Mouse (Mus musculus): ENCODE data around the gene Grtp1. TPM values are rescaled to one million over a fixed set of nuclear protein-coding genes. Genes with fewer than 3 reads are reported as not detected.

The Grtp1 gene
- polyA plus RNA-seq, 1 experiment, result 71.2 TPM

DNA sequence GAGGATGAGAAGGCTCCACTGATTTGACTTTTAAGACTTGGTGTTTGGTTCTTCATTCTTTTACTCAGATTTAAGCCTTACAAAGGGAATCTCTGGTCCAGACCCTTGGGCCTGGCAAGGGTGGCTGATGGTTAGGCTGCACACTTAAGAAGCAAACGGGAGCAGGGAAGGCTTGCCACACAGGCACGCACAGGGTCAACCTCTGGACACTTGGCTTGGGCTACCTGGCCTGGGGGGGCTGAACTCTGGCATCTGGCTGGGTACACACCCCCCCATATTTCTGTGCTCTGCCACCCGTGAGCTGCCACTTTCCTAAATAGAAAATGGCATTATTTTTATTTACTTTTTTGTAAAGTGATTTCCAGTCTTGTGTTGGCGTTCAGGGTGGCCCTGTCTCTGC, 25.6 kb downstream of the Grtp1 start:
- Histone ChIP-seq H3K4me1 (ENCODE audit: control insufficient read depth, insufficient read depth, low read length) (peaks cover 3% of the 10 kb centered on the region; the same call in 1 of the 2 replicates), H3K27me3 (replicated peaks; ENCODE audit: control insufficient read depth, insufficient read depth, low read length) (no peaks in the 10 kb centered on the region), H3K27ac (ENCODE audit: insufficient read depth, low read depth, low read length) (no peak overlapping the region), H3K4me3 (ENCODE audit: insufficient read depth, low read depth, low read length) (no peak overlapping the region), H3K36me3 (ENCODE audit: control insufficient read depth, insufficient read depth, low read length) (peaks cover 7% of the 10 kb centered on the region)
- DNase-seq, result peak; percentile 67
- TF ChIP-seq POLR2A (IDR thresholded peaks at IDR 0.05; ENCODE audit: low read depth, low read length) (no peak), CTCF (conservative IDR thresholded peaks at IDR 0.05; ENCODE audit: insufficient read depth, insufficient read length, low read depth, low read length) (no peak)
- 65% methylated on average over 4 of the region's 4 CpGs for WGBS

DNA sequence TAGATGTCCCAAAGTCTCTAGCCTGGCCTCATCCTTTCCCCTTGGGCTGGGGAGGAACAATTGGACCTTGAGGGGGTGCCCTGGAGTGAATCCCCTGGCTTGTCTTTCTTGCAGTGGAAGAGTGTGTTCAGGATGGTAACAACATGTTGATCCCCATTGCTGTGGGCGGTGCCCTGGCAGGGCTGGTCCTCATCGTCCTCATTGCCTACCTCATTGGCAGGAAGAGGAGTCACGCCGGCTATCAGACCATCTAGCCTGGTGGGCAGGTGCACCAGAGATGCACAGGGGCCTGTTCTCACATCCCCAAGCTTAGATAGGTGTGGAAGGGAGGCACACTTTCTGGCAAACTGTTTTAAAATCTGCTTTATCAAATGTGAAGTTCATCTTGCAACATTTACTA, 26.1 kb downstream of the Grtp1 start:
- TF ChIP-seq CTCF (conservative IDR thresholded peaks at IDR 0.05; ENCODE audit: insufficient read depth, insufficient read length, low read depth, low read length), result no peak
- TF ChIP-seq POLR2A (IDR thresholded peaks at IDR 0.05; ENCODE audit: low read depth, low read length), result no peak
- WGBS, result 57% methylated on average over 4 of the region's 4 CpGs
- Histone ChIP-seq H3K27me3 (replicated peaks; ENCODE audit: control insufficient read depth, insufficient read depth, low read length) (no peaks in the 10 kb centered on the region), H3K27ac (ENCODE audit: insufficient read depth, low read depth, low read length) (no peak overlapping the region), H3K4me3 (ENCODE audit: insufficient read depth, low read depth, low read length) (no peak overlapping the region), H3K4me1 (ENCODE audit: control insufficient read depth, insufficient read depth, low read length) (peaks cover 3% of the 10 kb centered on the region; the same call in 1 of the 2 replicates), H3K36me3 (ENCODE audit: control insufficient read depth, insufficient read depth, low read length) (peaks cover 7% of the 10 kb centered on the region)
- DNase-seq, result peak; percentile 39

DNA sequence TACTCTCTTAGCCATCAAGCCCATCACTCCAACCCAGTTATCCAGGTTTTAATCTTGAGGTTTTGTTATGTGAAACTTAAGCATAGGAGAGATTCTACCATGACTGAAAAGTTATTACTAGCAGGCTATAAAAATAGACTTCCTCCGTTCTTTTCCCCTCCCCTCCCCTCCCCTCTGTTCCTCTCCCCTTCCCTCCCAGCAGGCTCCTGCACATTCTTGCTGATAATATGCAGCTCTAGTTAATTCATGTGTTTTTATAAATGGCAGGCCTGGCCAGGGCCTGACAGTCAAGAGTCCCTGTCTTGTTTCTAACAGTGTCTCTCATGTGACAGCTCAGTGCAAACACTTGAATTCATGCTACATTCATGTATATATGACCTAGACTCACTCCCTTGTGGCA, 29.9 kb downstream of the Grtp1 start:
- DNase-seq, result no peak
- Histone ChIP-seq H3K27me3 (replicated peaks; ENCODE audit: control insufficient read depth, insufficient read depth, low read length) (no peaks in the 10 kb centered on the region), H3K4me3 (ENCODE audit: insufficient read depth, low read depth, low read length) (no peak overlapping the region), H3K36me3 (ENCODE audit: control insufficient read depth, insufficient read depth, low read length) (peaks cover 17% of the 10 kb centered on the region), H3K27ac (ENCODE audit: insufficient read depth, low read depth, low read length) (no peak overlapping the region), H3K4me1 (ENCODE audit: control insufficient read depth, insufficient read depth, low read length) (peaks cover 3% of the 10 kb centered on the region; the same call in 1 of the 2 replicates)
- TF ChIP-seq POLR2A (IDR thresholded peaks at IDR 0.05; ENCODE audit: low read depth, low read length) (no peak), CTCF (conservative IDR thresholded peaks at IDR 0.05; ENCODE audit: insufficient read depth, insufficient read length, low read depth, low read length) (no peak)
- WGBS, result 10% methylated on average over 1 of the region's 1 CpGs

GRCm38 (mm10) chr8:13164361-13164760, 36.1 kb downstream of the Grtp1 start:
- Histone ChIP-seq H3K4me3 (ENCODE audit: insufficient read depth, low read depth, low read length) (no peak overlapping the region), H3K27me3 (replicated peaks; ENCODE audit: control insufficient read depth, insufficient read depth, low read length) (no peaks in the 10 kb centered on the region), H3K36me3 (ENCODE audit: control insufficient read depth, insufficient read depth, low read length) (peaks cover 10% of the 10 kb centered on the region), H3K4me1 (ENCODE audit: control insufficient read depth, insufficient read depth, low read length) (peaks cover 25% of the 10 kb centered on the region), H3K27ac (ENCODE audit: insufficient read depth, low read depth, low read length) (no peak overlapping the region)
- TF ChIP-seq CTCF (conservative IDR thresholded peaks at IDR 0.05; ENCODE audit: insufficient read depth, insufficient read length, low read depth, low read length), result no peak
- TF ChIP-seq POLR2A (IDR thresholded peaks at IDR 0.05; ENCODE audit: low read depth, low read length), result no peak
- no peak for DNase-seq
- 58% methylated on average over 5 of the region's 5 CpGs for WGBS

DNA sequence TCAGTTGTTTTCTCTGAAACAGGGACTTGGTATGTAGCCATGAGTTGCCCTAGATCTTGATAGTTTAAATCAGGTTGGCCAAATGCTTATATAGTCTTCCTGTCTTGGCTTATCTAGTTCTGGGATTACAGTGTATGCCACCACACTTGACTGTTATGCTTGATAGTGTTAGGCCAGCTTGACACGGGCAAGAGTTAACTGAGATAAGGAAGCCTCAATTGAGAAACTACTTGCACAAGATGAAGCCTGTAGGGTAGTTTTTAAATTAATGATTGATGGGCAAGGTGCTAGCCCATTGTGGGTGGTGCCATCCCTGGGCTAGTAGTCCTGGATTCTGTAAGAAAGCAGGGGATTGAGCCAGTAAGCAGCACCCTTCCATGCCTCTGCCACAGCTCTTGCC, 36.9 kb downstream of the Grtp1 start:
- Histone ChIP-seq H3K36me3 (ENCODE audit: control insufficient read depth, insufficient read depth, low read length) (peaks cover 8% of the 10 kb centered on the region), H3K4me1 (ENCODE audit: control insufficient read depth, insufficient read depth, low read length) (peaks cover 27% of the 10 kb centered on the region), H3K27ac (ENCODE audit: insufficient read depth, low read depth, low read length) (no peak overlapping the region), H3K27me3 (replicated peaks; ENCODE audit: control insufficient read depth, insufficient read depth, low read length) (no peaks in the 10 kb centered on the region), H3K4me3 (ENCODE audit: insufficient read depth, low read depth, low read length) (no peak overlapping the region)
- TF ChIP-seq CTCF (conservative IDR thresholded peaks at IDR 0.05; ENCODE audit: insufficient read depth, insufficient read length, low read depth, low read length) (no peak), POLR2A (IDR thresholded peaks at IDR 0.05; ENCODE audit: low read depth, low read length) (no peak)
- whole genome bisulfite sequencing, result 47% methylated on average over 1 of the region's 1 CpGs
- DNase-seq, result peak; percentile 51

- no peak overlapping the region for H3K4me3 ChIP-seq (ENCODE audit: insufficient read depth, low read depth, low read length)
- H3K27ac ChIP-seq (ENCODE audit: insufficient read depth, low read depth, low read length), result peak overlapping the region; percentile 26
- H3K36me3 ChIP-seq (ENCODE audit: control insufficient read depth, insufficient read depth, low read length), result no peaks in the 10 kb centered on the region; the same call in 1 of the 2 replicates
- peaks cover 32% of the 10 kb centered on the region for H3K4me1 ChIP-seq (ENCODE audit: control insufficient read depth, insufficient read depth, low read length)
- no peak for TF ChIP-seq POLR2A (IDR thresholded peaks at IDR 0.05; ENCODE audit: low read depth, low read length)
- no peak for TF ChIP-seq CTCF (conservative IDR thresholded peaks at IDR 0.05; ENCODE audit: insufficient read depth, insufficient read length, low read depth, low read length)
- 53% methylated on average over 6 of the region's 6 CpGs for WGBS
- DNase-seq, result peak; percentile 62
- H3K27me3 ChIP-seq (replicated peaks; ENCODE audit: control insufficient read depth, insufficient read depth, low read length), result no peaks in the 10 kb centered on the region
Measured at GRCm38 (mm10) chr8:13162098-13162497, 38.3 kb downstream of the Grtp1 start.

- Histone ChIP-seq H3K27ac (ENCODE audit: insufficient read depth, low read depth, low read length) (no peak overlapping the region), H3K27me3 (replicated peaks; ENCODE audit: control insufficient read depth, insufficient read depth, low read length) (no peaks in the 10 kb centered on the region), H3K4me3 (ENCODE audit: insufficient read depth, low read depth, low read length) (peak overlapping the region; percentile 93; the same call in 1 of the 2 replicates), H3K4me1 (ENCODE audit: control insufficient read depth, insufficient read depth, low read length) (peaks cover 32% of the 10 kb centered on the region), H3K36me3 (ENCODE audit: control insufficient read depth, insufficient read depth, low read length) (no peaks in the 10 kb centered on the region; the same call in 1 of the 2 replicates)
- TF ChIP-seq CTCF (conservative IDR thresholded peaks at IDR 0.05; ENCODE audit: insufficient read depth, insufficient read length, low read depth, low read length) (no peak), POLR2A (IDR thresholded peaks at IDR 0.05; ENCODE audit: low read depth, low read length) (no peak)
- no peak for DNase-seq
- 52% methylated on average over 3 of the region's 3 CpGs for WGBS
Measured at GRCm38 (mm10) chr8:13160691-13161090, 39.7 kb downstream of the Grtp1 start.

Measured in kidney, adult 2 months (tissue).